Mouse (Mus musculus) MEL (cell line): ENCODE results near the gene Herc4. TPM values are rescaled to one million over a fixed set of nuclear protein-coding genes. Genes with fewer than 3 reads are reported as not detected.
A peak's percentile ranks its signal among the peaks of the same experiment; 100 is the strongest.

Source experiments
- DNase-seq: peaks from one replicate; pipeline ENCODE4 v3.0.0; 2011; ENCODE audit warnings: low read depth, low spot score
- H3K27ac ChIP-seq: 2 replicates; pipeline ENCODE4 v1.5.1; 2012; ENCODE audit warnings: low read depth, mild to moderate bottlenecking, control low read depth, low read length, moderate library complexity; ENCODE audit not compliant: control insufficient read depth
- H3K27me3 ChIP-seq, 2 experiments: fragments of 150-350 bp in 1 of 2; sonication (generic) in 1 of 2; 2 replicates each; pipeline ENCODE4 v1.6.1; 2012; ENCODE audit warnings: low read length in 2 of 2, mild to moderate bottlenecking in 2 of 2, improper control_type of control experiment in 1 of 2, moderate library complexity in 1 of 2; ENCODE audit not compliant: insufficient read depth in 2 of 2, control insufficient read depth in 1 of 2
- H3K36me3 ChIP-seq, 2 experiments: 2 replicates each; pipeline ENCODE4 v1.6.1; 2012 to 2014; ENCODE audit warnings: low read length in 2 of 2, improper control_type of control experiment in 1 of 2, inconsistent platforms in 1 of 2, mild to moderate bottlenecking in 1 of 2; ENCODE audit not compliant: insufficient read depth in 2 of 2, control insufficient read depth in 1 of 2
- H3K4me1 ChIP-seq, 2 experiments: fragments of 150-350 bp in 1 of 2; sonication (generic) in 1 of 2; 2 replicates each; pipeline ENCODE4 v1.6.1; 2012; ENCODE audit warnings: low read length in 2 of 2, improper control_type of control experiment in 1 of 2, mild to moderate bottlenecking in 1 of 2; ENCODE audit not compliant: insufficient read depth in 2 of 2, control insufficient read depth in 1 of 2
- H3K4me3 ChIP-seq, 2 experiments: fragments of 150-350 bp in 1 of 2; sonication (generic) in 1 of 2; 2 replicates each; pipeline ENCODE4 v1.5.1; 2012; ENCODE audit warnings: low read depth in 2 of 2, low read length in 2 of 2, mild to moderate bottlenecking in 2 of 2, moderate library complexity in 2 of 2, control low read depth in 1 of 2, improper control_type of control experiment in 1 of 2; ENCODE audit not compliant: control insufficient read depth in 1 of 2, insufficient read depth in 1 of 2
- H3K79me2 ChIP-seq: 2 replicates; pipeline ENCODE4 v1.6.1; 2012; ENCODE audit warnings: mild to moderate bottlenecking, low read length, moderate library complexity; ENCODE audit not compliant: control insufficient read depth, poor library complexity, insufficient read depth
- H3K9ac ChIP-seq: 2 replicates; pipeline ENCODE4 v1.6.1; 2012; ENCODE audit warnings: low read depth, mild to moderate bottlenecking, control low read depth, low read length, moderate library complexity; ENCODE audit not compliant: control insufficient read depth, poor library complexity, severe bottlenecking
- H3K9me3 ChIP-seq: fragments of 150-350 bp; sonication (generic); replicated peaks from 2 replicates; pipeline ENCODE4 v1.6.1; 2012; ENCODE audit warnings: mild to moderate bottlenecking, low read length, improper control_type of control experiment, moderate library complexity; ENCODE audit not compliant: insufficient read depth
- CHD1 ChIP-seq: IDR thresholded peaks from 2 replicates; pipeline ENCODE4 v1.6.1; 2012; ENCODE audit warnings: low read depth, mild to moderate bottlenecking, inconsistent platforms, low read length, improper control_type of control experiment
- EP300 ChIP-seq, 2 experiments: IDR thresholded peaks; 2 replicates each; pipeline ENCODE4 v1.6.1; 2011; ENCODE audit warnings: improper control_type of control experiment in 2 of 2, low read length in 2 of 2, low read depth in 1 of 2, mild to moderate bottlenecking in 1 of 2
- GABPA ChIP-seq: IDR thresholded peaks from 2 replicates; pipeline ENCODE4 v1.6.1; 2012; ENCODE audit warnings: low read depth, mild to moderate bottlenecking, inconsistent platforms, low read length, improper control_type of control experiment, moderate library complexity
- GATA1 ChIP-seq: IDR thresholded peaks from 2 replicates; pipeline ENCODE4 v1.6.1; 2011; ENCODE audit warnings: low read depth, low read length, improper control_type of control experiment
- KAT2A ChIP-seq: conservative IDR thresholded peaks from 2 replicates; pipeline ENCODE4 v1.6.1; 2012; ENCODE audit warnings: low read depth, low read length, improper control_type of control experiment, inconsistent platforms
- NELFE ChIP-seq: IDR thresholded peaks from 2 replicates; pipeline ENCODE4 v1.6.1; 2011; ENCODE audit warnings: low read depth, low read length, improper control_type of control experiment
- NRF1 ChIP-seq: IDR thresholded peaks from 2 replicates; pipeline ENCODE4 v1.6.1; 2014; ENCODE audit warnings: low read depth, mild to moderate bottlenecking, inconsistent platforms, low read length, improper control_type of control experiment, moderate library complexity; ENCODE audit not compliant: poor library complexity, insufficient read depth, severe bottlenecking
- POLR2A ChIP-seq, 2 experiments: IDR thresholded peaks; 2 replicates each; pipeline ENCODE4 v1.6.1; 2011 to 2012; ENCODE audit warnings: low read length in 2 of 2, mild to moderate bottlenecking in 2 of 2, control low read depth in 1 of 2, improper control_type of control experiment in 1 of 2, low read depth in 1 of 2, moderate library complexity in 1 of 2; ENCODE audit not compliant: control insufficient read depth in 1 of 2, insufficient read depth in 1 of 2, poor library complexity in 1 of 2
- POLR2AphosphoS2 ChIP-seq: IDR thresholded peaks from 2 replicates; pipeline ENCODE4 v1.6.1; 2011; ENCODE audit warnings: low read length, improper control_type of control experiment
- RAD21 ChIP-seq: IDR thresholded peaks from 2 replicates; pipeline ENCODE4 v1.6.1; 2011; ENCODE audit warnings: mild to moderate bottlenecking, low read depth, low read length, improper control_type of control experiment
- TCF12 ChIP-seq: IDR thresholded peaks from 2 replicates; pipeline ENCODE4 v1.6.1; 2014; ENCODE audit warnings: low read depth, mild to moderate bottlenecking, inconsistent platforms, low read length, improper control_type of control experiment, moderate library complexity
- UBTF ChIP-seq: IDR thresholded peaks from 2 replicates; pipeline ENCODE4 v1.6.1; 2012; ENCODE audit warnings: low read depth, mild to moderate bottlenecking, inconsistent platforms, low read length, improper control_type of control experiment, moderate library complexity, borderline replicate concordance; ENCODE audit not compliant: insufficient read depth
- USF2 ChIP-seq, 2 experiments: IDR thresholded peaks; 2 replicates each; pipeline ENCODE4 v1.6.1; 2011 to 2012; ENCODE audit warnings: improper control_type of control experiment in 2 of 2, low read length in 2 of 2, borderline replicate concordance in 1 of 2, inconsistent platforms in 1 of 2, low read depth in 1 of 2, mild to moderate bottlenecking in 1 of 2; ENCODE audit not compliant: insufficient read depth in 1 of 2
- ZC3H11A ChIP-seq: IDR thresholded peaks from 2 replicates; pipeline ENCODE4 v1.6.1; 2012; ENCODE audit warnings: low read depth, mild to moderate bottlenecking, inconsistent platforms, low read length, improper control_type of control experiment
- ZKSCAN1 ChIP-seq: IDR thresholded peaks from 2 replicates; pipeline ENCODE4 v1.6.1; 2012; ENCODE audit warnings: low read depth, mild to moderate bottlenecking, inconsistent platforms, low read length, improper control_type of control experiment, moderate library complexity
- polyA plus RNA-seq, 2 experiments: library from polyadenylated mRNA; stranded (reverse) in 1 of 2; unstranded in 1 of 2; fragments of >175 nt in 1 of 2; fragments of >200 nt in 1 of 2; gene quantifications; 2 replicates each; pipeline versions ENCODE4 v1.2.1 to v1.2.4; 2012; ENCODE audit warnings: low replicate concordance in 2 of 2, low read depth in 1 of 2; ENCODE audit not compliant: insufficient read length in 2 of 2, insufficient read depth in 1 of 2, missing spikeins in 1 of 2
- total RNA-seq: library from RNA; depleted of rRNA; stranded (reverse); fragments of 300-350 nt; gene quantifications from 2 replicates; pipeline ENCODE4 v1.2.3, GENCODE M21; 2012

The Herc4 gene
- total and polyA plus RNA-seq, 3 experiments: 37.1 to 140 (median 57.1) TPM

DNA sequence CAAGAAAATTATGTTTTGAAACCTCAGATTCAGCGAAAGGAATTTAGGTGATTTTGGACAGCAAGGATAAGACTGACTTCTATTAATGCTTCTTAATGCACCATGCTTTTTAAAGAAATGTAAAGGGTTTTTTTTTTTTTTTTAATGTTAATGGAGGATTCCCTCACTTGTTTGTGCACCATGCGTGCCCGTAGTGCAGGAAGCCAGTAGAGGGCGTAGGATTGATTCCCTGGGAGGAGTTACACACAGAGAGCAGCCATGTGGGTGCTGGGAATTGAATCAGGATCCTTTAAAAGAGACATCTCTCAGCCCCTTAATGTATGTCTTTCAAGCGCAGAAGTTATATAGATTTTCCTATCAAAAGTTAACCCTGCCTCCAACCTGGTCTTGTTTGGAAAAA, 1.1 kb downstream of the Herc4 start (continued):
- TF ChIP-seq RAD21 (no peak; the same call in 1 of the 2 replicates), ZC3H11A (no peak), EP300 (IDR thresholded peaks at IDR 0.05; ENCODE audit: low read depth in 1 of 2, low read length in 2 of 2) (no peak), TCF12 (0 out of 2 replicates have a peak, but pooled peaks have one; percentile 10), UBTF (no peak), GATA1 (no peak), NELFE (no peak)

- no peak for DNase-seq
- Histone ChIP-seq H3K36me3 (peaks cover 17 to 33% of the 10 kb centered on the region in 2 experiments), H3K4me1 (peaks cover 12 to 15% of the 10 kb centered on the region in 2 experiments), H3K9ac (no peak overlapping the region), H3K4me3 (no peak overlapping the region; a peak in 1 of 4 replicates), H3K9me3 (no peaks in the 10 kb centered on the region), H3K27me3 (no peaks in the 10 kb centered on the region)
- TF ChIP-seq GABPA (no peak), ZKSCAN1 (no peak)
- TF ChIP-seq, all 39 proteins: peak for 0
- Histone ChIP-seq H3K27ac (no peak overlapping the region), H3K79me2 (peaks cover 31% of the 10 kb centered on the region)
These were observed 2.2 kb downstream of the Herc4 start for GRCm38 (mm10) chr10:63245846-63246245.

GRCm38 (mm10) chr10:63247457-63247856, 3.8 kb downstream of the Herc4 start:
- Histone ChIP-seq H3K4me3 (no peak overlapping the region), H3K9me3 (no peaks in the 10 kb centered on the region), H3K27ac (no peak overlapping the region)
- TF ChIP-seq NELFE: no peak
- no peak for TF ChIP-seq NRF1
- no peak for TF ChIP-seq CHD1
- TF ChIP-seq POLR2AphosphoS2: no peak
- TF ChIP-seq KAT2A: no peak
- TF ChIP-seq USF2 (IDR thresholded peaks at IDR 0.05; ENCODE audit: borderline replicate concordance in 1 of 2, insufficient read depth in 1 of 2, low read depth in 1 of 2, low read length in 2 of 2): no peak
- no peak for TF ChIP-seq POLR2A (IDR thresholded peaks at IDR 0.05; ENCODE audit: control insufficient read depth in 1 of 2, insufficient read depth in 1 of 2, low read depth in 1 of 2, low read length in 2 of 2, poor library complexity in 1 of 2)
- TF ChIP-seq, all 39 proteins: peak for 0
- H3K27me3 ChIP-seq: no peaks in the 10 kb centered on the region
- H3K79me2 ChIP-seq: peaks cover 34% of the 10 kb centered on the region
- H3K4me1 ChIP-seq: peaks cover 11 to 12% of the 10 kb centered on the region in 2 experiments
- no peak for DNase-seq
- no peak overlapping the region for H3K9ac ChIP-seq
- peaks cover 25 to 30% of the 10 kb centered on the region in 2 experiments for H3K36me3 ChIP-seq
